Mouse (Mus musculus): ENCODE measurements around the gene Klhl40. TPM values are rescaled to one million over a fixed set of nuclear protein-coding genes. Genes with fewer than 3 reads are reported as not detected.

The Klhl40 gene
- total RNA-seq, 2 experiments from 2014 or later, result 10.1 to 10.5 TPM

DNA sequence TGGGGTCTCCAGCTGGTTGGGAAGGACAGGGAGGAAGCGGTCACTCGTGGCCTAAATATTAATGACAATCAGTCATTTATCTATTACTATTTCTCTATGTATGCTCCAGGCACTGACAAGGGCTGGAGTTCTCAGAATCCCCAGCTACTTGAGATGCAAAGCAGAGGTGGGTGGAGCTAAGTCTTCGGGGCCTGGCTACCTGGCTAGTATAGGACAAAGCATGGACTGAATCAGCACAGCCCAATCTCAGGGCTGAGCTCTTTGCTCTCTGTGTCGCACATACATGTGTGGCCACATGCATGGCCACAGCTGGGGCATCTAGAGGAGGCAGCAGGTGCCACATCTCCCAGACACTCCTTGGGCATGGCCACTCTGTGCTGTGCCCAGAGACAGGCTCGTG, 43.4 kb downstream of the Klhl40 start:
- DNase-seq (ENCODE audit: low spot score), result no peak
- intact Hi-C loops (cut with DNase I), result no loop called here

DNA sequence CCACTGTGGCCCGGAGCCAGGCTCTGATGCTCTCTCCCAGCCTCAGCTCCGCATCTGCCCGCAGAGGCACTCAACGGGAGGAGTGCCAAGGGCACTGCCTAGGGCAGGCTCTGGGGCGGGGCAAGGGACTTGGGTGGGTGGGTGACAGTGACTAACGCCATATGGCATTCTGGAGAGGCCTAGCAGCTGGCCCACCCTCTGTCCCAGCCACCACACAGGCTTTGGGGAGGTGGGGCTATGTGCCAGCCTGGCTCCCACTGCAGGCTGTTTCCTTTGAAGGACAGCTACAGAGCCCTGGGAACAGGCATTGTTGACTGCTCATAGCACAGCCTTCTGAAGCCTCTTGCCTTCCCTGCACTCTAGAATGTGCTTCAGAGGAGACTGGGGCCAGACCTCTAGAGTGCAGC, 45.2 kb downstream of the Klhl40 start:
- DNase-seq (ENCODE audit: low spot score), result no peak
- intact Hi-C loops (cut with DNase I), result no loop called here

DNA sequence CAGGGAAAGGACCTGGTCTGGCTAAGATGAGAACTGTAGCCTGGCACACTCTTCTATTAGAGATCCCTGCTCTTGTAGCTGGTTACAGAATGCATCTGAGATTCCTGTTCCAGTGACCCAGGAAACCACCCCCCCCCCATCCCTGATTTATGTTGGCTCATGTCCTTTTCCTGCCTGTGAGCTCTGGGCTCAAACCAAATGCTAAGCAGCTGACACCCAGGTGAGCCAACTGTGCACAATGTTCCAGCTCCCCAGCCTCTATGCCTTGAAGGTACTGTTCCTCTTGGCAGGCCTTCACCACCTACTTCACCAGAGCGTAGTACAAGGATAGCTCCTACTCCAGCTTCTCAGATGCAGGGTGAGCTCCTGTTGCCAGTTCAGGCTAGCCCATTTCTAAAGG, 45.6 kb downstream of the Klhl40 start:
- intact Hi-C loops (cut with DNase I), result no loop called here
- no peak for DNase-seq (ENCODE audit: low spot score)

DNA sequence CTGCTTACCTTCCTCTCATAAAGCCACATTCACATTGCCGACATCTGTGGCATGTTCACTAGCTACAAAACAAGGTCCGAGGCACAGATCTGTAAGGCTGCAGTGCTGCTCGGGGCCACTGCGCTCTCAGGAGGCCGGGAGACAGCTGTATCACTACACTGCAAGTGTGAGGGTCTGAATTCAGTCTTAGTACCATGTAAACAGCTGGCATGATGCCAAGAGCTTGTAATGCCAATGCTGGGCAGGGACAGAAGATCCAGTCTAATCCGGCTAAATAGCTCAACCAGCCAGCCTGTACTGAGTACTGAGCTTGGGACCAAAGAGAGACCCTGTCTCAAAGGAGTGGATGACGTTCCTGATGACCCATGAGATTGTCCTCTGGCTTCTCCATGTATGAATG, 46.6 kb downstream of the Klhl40 start:
- no peak for DNase-seq (ENCODE audit: low spot score)
- intact Hi-C loops (cut with DNase I), result no loop called here

DNA sequence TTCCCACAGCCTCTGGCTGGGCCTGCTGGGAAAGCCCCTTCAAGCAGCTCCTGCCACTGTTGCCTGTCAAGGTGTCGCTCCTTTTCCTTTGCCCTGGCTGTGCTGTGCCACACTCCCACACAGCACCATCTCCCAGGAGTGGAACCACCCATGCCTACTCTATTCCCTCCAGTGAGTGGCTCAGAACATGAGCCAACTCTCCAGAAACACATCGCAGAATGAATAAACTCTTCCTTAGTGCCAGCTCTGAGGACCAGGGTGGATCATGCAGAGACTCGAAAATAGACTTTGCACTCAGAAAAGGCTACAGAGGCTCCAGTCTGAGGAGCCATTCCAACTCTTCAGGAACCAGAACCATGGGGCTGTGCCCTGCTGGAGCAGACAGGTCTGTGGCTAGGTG, 48.9 kb downstream of the Klhl40 start:
- intact Hi-C loops (cut with DNase I), result no loop called here
- DNase-seq (ENCODE audit: low spot score), result no peak

DNA sequence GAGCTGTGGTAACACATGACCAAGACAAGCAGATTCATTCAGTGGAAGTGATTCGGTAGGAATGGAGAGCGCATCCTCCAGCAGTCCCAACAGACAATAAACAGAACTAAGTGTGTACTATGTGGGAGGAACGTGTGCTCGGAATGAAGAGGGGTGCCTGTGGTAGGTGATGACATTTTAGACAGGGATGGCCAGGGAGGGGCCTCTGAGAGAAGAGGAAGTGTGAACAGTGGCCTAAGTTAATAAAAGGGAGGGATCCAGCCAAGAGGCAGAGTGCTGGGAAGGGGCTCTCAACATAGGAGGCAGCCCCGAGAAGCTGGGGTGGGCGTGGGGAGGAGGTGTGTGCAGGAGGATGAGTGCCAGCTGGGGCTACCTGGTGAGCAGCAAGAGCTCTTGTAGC, 50.9 kb downstream of the Klhl40 start:
- no peak for DNase-seq (ENCODE audit: low spot score)
- intact Hi-C loops (cut with DNase I), result no loop called here

DNA sequence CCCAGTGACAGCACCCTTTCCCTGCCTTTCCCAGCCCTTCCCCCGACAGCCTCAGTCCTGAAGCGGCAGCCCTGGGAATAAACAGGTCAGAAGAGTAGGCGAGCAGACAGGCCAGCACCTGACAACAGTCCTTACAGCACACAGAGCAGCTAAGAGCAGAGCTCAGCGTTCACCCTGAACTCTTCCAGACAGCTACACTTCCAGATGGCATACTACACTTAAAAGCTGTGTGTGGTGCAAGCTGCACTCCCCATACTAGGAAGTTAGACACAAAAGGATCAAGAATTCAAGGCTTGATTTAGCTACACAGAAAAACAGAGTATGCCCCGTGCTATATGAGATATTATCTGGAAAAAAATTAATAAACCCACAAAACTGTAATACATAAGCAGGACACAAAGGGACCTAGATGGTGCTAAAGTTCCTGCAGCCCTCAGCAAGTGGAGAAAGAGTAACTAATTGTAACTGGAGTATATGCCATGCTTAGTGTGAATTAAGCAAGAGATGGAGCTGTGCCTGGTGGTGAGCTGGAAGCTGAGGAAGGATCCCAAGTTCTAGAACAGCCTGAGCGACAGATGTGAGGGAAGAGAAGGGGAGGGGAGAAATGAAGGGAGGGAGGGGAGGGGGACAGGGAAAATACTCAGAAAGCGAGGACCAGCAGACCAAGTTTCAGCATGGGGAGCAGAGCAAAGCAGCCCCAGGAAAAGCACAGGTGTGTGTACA, 52.0 kb downstream of the Klhl40 start:
- DNase-seq (ENCODE audit: low spot score), result no peak
- intact Hi-C loops (cut with DNase I), result no loop called here

DNA sequence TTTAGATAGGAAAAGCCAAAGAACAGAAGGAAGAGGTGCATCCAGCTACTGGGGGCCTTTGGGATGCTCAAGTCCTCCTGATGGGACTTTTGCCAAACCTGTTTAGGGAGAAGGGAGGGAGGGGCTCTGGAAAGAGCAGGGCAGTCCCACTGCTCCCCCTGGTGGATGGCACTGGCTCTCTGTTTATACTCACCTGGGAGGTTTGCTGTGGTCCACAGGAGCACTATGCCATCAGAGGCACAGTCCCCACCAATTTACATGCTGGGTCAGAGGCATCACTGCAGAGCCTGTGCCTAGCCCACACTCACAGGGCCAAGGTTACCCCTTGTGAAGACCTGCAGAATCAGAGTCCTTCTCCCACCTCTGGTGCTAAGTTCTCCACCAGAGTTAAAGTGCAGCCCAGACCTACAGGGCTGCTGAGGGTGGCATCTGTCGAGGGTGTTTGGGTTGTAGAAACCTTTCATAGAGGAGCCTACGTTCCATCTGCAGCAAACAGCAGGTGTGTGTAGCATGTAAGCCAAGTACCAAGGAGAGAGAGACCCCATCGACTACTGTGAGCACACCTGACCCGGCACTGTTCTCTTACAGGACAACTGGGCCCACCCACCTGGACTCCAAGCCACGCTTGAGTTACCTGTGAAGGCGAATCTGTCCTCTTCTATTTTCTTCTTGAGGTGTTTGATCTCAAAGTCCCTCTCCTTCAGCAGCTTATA, 53.0 kb downstream of the Klhl40 start:
- intact Hi-C loops (cut with DNase I), result loop anchor here (5.0 kb wide), 1 partner anchor 68 kb away; no protein-coding TSS in a partner anchor
- DNase-seq (ENCODE audit: low spot score), result no peak

DNA sequence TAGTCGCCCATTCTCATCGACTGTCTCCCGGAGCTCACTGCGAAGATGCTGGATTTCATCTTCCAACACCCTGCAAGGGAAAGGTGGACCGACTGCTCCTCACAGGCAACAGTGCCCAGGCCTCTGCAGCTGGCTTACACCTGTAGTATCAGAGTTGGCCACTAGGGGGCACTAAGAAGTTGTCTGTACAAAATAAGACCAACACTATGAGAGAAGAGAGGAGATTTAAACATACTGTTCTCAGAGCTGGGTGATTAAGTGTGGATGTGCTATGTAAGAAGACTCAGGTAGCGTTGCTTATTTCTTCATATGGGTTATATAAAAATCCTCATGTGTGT, 53.5 kb downstream of the Klhl40 start:
- intact Hi-C loops (cut with DNase I), result loop anchor here (5.0 kb wide), 1 partner anchor 69 kb away; no protein-coding TSS in a partner anchor

More for the DNA sequence above, 53.5 kb downstream of the Klhl40 start:
- no peak for DNase-seq (ENCODE audit: low spot score)

Other genes starting within 250 kb of the Klhl40 start
- gene Lyzl4, start 135.5 kb upstream of the Klhl40 start, total RNA-seq (2021), result not detected
- 1 to 10 TPM; 1.4 to 2.1 TPM for gene Vipr1, start 134.9 kb upstream of the Klhl40 start, total RNA-seq (2021)
- gene Sec22c, start 72.1 kb upstream of the Klhl40 start, total RNA-seq (2021), result 1 to 10 TPM; 4.6 to 6.8 TPM
- 100 to 1,000 TPM; 138 to 145 TPM for gene Ss18l2, start 67.3 kb upstream of the Klhl40 start, total RNA-seq (2021)
- gene Nktr, start 58.4 kb upstream of the Klhl40 start, total RNA-seq (2021), result 10 to 100 TPM; 29.1 to 38.1 TPM
- gene Zfp651, start 18.3 kb upstream of the Klhl40 start, total RNA-seq (2021), result 100 to 1,000 TPM; 116 to 128 TPM
- 100 to 1,000 TPM; 118 to 123 TPM for gene Hhatl, start 14.9 kb downstream of the Klhl40 start, total RNA-seq (2021)
- gene Ccdc13, start 61.9 kb downstream of the Klhl40 start, total RNA-seq (2021), result not detected
- gene Higd1a, start 80.8 kb downstream of the Klhl40 start, total RNA-seq (2021), result 100 to 1,000 TPM; 208 to 239 TPM
- gene Ackr2, start 120.7 kb downstream of the Klhl40 start, total RNA-seq (2021), result 1 to 10 TPM; 2.5 to 3.7 TPM
- gene Cyp8b1, start 138.7 kb downstream of the Klhl40 start, total RNA-seq (2021), result not detected
- under 1 TPM; 0.94 to 0.98 TPM for gene Fam198a, start 173.4 kb downstream of the Klhl40 start, total RNA-seq (2021)
- 10 to 100 TPM; 12.1 to 13.1 TPM for gene Pomgnt2, start 219.5 kb downstream of the Klhl40 start, total RNA-seq (2021)

Measured in heart, postnatal 25 days (tissue).